Mouse (Mus musculus): Measurements from ENCODE around the gene Tlr6. TPM values are rescaled to one million over a fixed set of nuclear protein-coding genes. Genes with fewer than 3 reads are reported as not detected.
A peak's percentile ranks its signal among the peaks of the same experiment; 100 is the strongest.

Tlr6 gene
- 1.7 and 1.8 TPM in 2 replicates for polyA plus RNA-seq (2012; rRNA removed)

DNA sequence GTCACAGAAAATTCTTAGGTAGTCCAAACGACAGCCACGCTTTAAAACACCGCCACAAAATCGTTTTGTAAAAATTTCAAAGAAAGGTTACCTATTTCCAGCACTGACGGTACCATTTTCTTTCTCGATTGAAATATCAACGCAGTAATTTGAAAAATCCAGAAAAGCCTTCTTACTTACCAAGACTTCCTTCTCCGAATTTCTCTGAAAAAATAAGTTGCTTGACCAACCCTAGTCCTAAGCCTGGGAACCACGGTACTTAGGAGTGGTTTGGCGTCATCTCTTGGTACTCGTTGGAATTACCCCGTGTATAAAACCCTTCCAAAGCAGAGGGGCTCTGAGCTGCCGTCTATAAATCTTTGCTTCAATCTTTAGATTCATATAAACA, at the start of gene Tlr6:
Tlr6 (minus strand) TSS at position 255 of the 388 bp plus-strand sequence.
- no peak for DNase-seq (ENCODE audit: low spot score)

DNA sequence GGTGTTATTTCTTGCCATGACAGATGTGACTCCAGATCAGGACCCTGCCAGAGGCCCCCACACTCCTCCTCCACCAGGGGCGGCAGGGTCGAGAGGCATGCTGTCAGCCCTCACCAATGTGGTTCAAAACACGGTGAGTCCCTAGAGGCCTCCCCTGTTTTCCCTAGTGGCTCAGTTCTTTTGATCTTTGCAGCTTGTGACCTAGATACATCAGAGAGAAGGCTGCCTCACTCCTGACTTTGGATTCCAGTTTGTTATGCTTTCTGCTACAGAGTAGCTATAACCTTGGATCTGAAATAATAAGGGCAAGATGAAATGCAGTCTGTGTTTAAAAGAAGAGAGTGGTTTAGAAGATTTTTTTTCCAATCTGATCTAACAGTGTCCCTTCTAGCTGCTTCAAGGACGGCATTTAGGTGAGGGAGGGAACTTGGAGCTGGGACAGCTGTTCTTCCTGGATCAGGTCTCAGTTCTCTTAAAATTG, 46.2 kb upstream of the Tlr6 start:
- DNase-seq (ENCODE audit: low spot score): no peak

DNA sequence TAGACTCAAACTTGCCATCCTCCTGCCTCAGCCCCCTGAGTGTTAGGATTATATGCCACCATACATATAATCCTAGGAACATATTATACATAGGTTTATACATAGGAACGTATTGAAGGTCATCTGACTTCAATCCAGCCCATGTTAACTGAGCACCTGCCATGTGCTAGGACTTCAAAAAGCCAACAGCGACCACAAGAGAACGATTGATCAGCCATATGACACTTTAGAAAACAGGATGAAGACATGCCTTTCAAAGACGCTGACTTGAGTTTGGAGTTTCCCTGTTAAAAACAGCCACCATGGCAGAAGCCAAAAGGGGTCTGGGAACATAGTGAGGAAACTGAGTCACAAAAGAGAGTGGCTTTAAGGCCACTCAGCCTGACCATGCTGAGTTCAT, 45.4 kb upstream of the Tlr6 start:
- DNase-seq (ENCODE audit: low spot score): no peak

DNA sequence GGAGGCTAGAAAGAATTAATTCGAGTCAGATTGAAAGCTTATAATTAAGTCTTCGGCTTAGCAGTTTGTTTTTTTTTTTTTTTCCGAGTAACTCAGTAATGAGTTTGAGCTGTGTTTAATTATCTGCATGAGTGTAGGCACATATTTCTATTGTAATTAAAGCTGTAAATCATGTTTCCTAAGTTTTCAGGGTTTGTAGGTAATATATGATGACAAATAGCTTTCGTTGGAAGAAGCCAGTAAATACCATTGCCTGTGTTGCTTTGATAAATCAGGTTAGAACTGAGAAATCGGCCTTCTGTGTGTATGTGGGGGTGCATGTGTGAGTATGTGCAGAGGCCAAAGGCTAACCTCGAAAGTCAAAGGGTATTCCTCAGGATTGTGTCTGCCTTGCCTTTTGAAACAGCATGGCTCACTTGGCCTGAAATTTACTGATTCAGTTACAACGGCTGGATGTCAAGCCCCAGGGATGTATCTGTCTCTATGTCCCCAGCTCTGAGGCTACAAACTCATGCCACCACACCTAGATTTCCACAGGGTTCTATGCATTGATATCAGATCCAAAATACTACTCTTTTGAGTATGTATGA, 44.1 kb upstream of the Tlr6 start:
- DNase-seq (ENCODE audit: low spot score): no peak

DNA sequence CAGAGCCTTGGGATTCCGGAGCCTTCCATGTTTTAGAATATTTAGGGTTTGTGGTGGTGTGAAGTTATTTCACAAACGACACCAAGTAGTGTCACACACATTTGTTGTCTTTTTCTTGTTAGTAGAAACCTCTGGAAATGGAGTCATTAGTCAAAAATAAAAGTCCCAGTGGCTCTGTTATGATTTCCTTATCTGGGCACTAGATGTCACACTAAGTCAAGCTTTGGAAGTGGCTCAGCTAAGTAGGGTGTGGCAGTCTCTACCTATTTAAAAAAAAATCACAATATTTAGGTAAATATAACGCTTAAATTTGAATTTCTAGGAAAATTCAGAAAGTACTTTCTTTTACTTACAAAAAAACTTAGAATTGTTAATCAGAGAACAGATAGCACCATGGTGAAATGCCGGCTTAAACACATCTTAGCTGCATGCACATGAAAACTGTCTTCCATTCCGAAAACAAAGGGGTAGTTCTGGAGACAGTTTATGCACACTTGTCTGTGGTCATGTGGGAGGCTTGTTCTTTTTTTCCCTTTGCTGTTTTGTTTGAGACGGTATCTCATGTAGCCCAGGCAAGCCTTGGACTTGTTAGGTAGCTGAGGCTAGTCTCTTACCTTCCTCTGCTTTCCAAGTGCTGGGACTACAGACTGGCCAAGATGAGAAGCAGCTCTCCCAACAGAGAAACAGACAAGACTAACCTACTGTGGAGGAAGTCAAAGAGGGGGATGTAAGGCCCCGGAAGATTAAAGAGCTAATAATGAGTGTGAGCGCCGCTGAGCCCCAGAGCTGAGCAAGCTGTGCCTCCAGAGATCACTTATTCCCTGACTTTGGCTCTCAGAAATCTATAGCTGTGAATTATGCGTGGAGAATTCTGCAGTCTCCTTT, 43.3 kb upstream of the Tlr6 start:
- DNase-seq (ENCODE audit: low spot score): no peak

DNA sequence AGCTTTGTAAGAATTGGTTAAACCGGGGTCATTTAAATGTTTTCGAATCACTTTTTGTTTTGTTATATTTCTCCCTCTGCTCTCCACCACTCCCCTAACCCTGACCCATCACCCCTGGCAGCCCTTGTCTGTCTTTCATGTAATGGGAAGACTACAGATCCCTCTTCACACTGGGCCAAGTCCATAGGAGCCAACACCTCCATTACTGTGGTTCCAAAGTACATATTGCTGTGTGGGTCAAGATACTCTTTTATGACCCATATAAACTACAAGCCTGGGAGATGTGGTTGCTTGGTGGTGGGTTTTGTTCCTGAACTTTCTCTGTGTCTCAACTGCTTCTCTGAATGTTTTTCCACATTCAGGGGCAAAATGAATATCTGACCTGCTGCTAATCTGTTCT, 35.5 kb upstream of the Tlr6 start:
- no peak for DNase-seq (ENCODE audit: low spot score)

DNA sequence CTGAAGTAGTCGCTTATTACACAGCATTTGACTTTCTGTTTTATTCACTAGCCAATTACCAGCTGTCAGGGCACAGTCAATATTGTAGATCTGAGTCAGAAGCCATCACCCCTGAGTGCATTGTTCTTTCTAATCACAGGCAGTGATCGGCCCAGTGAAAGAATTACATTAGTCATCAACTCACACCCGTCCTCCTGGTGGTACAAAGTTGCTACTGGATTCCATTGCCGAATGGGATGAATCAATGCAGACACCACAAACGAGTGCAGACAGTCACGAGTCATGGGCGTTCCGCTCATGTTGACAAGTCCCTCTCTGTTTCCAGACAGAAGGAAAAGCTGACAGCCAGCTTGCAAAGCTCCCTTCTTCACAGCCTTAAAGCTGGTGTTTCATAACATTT, 32.6 kb upstream of the Tlr6 start:
- DNase-seq (ENCODE audit: low spot score): no peak

DNA sequence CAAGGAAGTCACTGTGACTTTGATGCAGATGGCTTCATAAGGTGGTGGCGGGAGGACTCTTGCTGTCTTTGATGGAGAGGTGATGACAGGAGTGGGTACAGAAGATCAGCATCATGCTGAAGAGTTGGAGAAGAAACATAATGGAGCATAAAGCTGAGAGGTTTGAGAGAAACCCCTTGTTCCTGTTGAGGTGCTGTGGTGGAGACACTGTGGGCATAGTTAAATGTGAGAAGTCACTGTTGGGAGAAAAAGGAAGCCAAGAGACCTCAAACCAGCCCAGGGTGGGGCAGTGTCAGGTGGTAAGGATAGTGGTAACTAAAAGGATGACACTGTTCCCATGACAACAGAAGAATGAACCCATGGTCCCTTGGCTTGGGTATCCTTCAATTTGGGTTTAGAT, 30.0 kb upstream of the Tlr6 start:
- DNase-seq (ENCODE audit: low spot score): no peak

DNA sequence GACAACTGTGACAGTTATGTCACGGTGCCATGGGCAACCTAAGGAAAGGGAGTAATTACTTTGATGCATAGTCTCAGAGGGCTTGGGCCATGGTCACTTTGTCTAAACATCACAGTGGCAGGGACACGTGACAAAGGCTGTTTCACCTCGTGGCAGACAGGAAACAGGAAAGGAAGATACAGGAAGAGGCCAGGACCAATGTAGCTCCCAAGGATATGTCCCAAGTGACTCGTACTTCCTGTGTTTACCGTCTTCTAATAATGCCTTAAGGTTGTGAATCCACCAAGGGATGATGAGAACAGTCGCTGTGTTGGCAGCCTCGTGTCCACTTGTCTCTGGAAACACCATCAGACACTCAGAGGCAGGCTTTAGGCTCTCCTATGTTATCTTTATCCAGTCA, 26.1 kb upstream of the Tlr6 start:
- no peak for DNase-seq (ENCODE audit: low spot score)

DNA sequence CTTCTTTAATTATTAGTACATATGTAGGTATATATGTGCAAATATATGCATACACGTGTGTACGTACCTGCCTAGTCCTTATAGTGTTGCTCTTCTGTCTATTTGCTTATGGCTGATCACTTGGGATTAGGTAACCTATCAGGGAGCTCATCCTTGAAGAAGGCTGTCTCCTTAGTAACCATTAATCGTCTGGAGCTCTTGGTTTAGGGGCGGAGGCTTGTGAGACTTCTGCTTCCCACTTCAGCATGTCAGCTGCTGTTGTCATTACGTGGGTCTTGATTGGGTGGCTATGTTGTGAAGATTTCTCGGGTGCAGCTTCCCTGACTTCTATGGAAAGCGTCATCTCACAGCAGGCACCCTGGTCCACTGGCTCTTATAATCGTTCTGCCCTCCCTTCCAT, 17.2 kb upstream of the Tlr6 start:
- no peak for DNase-seq (ENCODE audit: low spot score)

DNA sequence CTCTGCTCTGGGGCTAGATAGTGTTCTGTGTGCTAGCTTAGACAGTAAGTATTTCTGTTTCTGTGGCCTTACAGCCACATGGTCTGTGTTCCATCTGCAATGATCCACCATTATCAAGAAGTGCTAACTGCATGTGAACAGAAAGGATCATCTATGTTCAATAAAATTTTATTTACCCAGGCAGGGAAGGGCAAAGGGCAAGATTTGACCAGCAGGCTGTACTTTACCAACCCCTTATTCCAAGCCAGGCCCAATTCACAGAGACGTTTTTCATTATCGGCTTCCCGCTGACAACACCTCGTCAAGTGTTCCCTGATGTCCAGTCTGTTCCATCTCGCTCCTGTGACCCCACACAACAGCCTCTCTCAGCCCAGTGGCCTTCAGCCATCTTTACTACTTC, 15.2 kb upstream of the Tlr6 start:
- DNase-seq (ENCODE audit: low spot score): no peak

DNA sequence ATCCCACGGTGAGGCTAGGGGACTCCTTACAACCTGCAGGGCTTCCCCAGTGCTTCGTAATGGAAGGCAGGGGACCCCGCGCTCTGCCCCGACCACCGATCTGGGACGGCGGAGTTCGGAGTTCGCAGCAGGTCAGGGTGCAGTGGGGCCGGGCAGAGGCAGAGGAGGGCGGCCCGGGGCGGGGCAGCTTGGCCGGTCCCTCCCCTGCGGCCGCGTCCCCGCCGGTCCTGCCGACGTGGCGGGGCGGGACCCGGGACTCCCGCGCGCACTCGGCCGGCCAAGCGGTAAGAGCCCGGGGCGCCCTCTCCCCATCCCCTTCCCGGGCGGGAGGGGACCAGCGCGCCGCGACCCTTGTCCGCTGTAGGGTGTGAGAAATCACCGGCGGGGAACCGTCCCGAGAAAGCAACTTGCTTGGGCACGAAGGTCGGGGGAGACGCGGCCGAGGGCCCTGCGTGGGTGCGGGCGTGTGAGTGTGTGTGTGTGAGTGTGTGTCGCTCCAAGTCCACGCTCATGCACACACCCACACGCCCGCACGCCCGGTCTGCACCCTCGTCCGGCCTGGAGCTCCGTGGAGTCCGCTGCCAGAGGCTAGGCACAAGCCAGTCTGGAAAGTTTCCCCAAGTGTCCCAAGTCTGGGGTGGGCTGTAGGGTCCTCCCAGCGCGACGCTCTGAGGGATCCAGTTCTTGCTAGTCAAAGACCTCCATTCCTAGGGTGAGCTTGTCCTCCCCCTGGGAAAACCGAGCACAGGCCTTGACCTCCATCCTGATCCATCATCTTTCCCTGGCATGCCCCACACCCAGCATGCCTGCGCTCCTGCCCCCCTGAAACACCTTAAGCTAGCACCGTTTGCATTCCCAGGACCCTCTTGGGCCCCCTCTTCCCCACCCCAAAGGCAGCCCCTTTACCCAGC, 10.2 kb upstream of the Tlr6 start, which contains the start of gene Fam114a1:
Fam114a1 (plus strand) TSS at position 211 of the 911 bp plus-strand sequence.
- peak; percentile 76 for DNase-seq (ENCODE audit: low spot score)

DNA sequence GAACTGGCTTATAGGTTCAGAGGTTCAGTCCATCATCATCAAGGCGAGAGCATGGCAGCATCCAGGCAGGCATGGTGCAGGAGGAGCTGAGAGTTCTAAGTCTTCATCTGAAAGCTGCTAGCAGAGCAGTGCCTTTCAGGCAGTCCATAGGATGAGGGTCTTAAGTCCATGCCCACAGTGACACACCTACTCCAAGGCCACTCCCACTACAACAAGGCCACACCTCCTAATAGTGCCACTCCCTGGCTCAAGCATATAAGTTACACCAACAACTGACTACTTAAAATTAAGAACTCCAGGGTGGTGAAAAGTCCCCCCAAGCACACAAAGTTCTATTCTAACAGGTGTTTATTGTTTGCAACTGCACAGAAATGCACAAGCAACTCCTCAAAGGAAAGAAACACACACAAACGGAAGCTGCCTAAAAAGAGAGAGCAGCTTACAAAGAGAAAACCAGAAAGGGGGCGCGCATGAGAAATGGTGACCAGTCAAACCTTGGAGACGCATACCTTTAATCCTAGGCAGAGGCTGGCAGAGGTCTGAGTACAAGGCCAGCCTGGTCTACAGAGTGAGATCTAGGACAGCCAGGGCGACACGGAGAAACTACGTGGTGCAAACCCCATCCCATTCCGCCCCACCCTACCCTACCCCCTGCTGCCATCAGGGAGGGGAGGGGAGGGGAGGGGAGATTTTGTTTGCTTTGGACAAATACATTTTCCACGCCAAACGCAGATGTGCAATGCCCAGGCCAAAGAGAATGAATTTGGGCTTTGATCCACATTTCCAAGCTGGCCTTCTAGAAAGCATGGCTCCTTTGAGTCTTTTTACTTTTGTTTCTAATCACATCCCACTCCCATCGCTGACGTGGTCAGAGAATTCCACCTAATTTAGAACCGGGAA, 9.3 kb upstream of the Tlr6 start:
- no peak for DNase-seq (ENCODE audit: low spot score)

DNA sequence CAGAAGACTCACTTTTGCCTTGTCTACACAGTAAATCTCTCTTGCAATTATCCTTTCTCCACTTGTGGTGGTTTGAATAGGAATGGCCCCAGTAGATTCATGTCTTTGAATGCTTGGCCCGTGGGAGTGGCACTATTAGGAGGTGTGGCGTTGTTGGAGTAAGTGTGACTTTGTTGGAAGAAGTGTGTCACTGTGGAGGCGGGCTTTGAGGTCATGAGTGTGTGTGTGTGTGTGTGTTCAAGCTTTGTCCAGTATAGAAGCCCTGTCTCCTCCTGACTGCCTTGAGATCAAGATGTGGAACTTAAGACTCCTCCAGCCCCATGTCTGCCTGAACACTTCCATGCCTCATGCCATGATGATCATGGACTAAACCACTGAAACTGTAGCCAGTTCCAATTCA, 3.8 kb upstream of the Tlr6 start:
- DNase-seq (ENCODE audit: low spot score): no peak

DNA sequence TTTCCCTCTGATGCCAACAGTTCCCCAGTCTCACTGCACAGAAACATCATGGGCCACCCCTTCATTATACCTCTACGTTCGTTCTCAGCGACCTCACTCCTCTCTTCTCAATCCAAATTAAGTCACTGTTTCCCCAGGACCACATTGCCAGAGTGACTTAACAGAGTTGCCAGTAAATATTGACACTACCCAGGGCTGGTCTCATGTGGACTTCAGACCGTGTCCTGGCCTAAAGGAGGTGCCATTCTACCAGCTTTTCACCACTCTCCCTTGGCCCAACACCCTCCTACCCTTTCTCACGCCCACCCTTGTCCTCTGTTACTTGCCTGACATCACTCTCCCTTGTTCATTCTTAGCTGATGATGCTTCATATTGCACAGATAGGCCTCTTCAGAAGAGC, 3.4 kb upstream of the Tlr6 start:
- DNase-seq (ENCODE audit: low spot score): no peak

DNA sequence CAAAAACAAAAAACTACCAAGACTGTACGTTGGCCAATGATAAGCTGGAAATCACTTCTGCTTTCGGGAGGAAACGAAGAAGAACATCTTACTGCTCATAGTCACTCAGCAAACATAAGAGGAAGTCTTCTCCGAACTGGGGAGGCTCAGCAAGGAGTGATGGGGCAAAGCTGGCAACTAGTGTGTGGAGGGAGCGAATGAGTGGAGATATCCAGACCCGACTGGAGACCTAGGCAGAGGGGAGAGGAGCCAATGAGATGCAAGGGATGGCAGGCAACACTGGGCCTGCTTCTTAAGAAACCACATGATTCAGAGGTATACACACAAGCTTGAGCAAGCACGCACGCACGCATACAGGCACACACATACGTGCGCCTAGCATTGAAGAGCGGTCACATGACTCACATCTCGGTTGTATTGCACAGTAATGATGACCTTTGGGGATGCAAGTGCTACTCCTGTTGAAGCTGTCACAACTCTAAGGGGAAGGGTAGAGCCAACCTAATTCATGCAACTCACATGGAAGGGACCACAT, 1.0 kb upstream of the Tlr6 start:
- DNase-seq (ENCODE audit: low spot score): no peak

DNA sequence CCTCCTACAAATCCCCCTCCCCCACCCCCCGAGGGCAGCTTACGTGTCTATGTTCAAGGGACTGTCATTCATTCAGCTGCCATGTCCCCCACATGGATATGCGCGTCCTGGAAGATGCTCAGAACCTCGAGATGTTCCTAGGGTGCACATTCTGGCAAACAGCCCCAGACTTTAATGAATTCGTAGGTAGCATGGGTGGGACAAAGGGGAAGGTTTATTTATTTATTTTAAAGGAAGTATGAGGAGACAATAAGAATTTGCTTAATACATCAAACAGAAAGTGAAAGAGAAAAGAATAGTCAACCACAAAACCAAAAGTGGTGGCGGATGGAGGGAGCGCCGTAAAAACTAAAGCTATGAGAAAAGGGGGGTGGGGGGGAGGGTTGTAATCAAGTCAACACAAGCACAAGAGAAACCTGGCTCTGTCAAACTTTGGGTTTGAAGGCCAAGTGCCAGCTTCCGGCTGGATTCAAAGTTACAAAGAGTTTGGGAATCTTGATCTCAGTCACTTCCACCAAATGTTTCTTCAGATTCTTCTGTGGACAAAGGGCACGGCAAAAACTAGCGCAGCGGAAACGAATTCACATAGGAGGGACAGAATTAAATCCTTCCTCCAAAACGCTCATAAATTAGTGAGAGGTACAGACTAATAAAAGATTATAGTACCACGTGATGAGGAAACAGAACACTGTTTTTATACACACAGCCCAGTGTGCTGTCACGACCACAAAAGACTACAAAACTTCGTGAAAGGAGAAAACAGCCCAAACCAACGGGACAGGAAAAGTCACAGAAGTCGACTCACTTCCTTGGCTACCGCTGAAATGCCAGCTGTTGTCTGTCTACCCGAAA, 680 bp downstream of the Tlr6 start:
- DNase-seq (ENCODE audit: low spot score): no peak

DNA sequence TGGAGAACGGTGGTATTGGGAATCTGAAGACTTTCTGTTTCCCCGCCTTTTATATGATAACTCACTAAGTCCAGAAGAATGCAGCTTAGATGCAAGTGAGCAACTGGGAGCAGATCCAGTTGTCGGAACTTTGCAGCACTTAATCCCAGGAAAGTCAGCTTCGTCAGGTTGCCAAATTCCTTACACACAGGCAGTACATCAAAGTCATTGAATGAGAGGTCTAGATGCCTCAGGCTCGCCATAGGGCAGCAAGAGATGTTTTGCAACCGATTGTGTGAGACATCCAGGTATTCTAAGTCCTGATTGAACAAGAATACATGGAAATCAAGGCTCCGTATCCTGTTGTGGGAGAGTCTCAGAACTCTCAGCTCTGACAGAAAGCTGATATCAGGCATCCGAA, 5.0 kb downstream of the Tlr6 start:
- DNase-seq (ENCODE audit: low spot score): no peak

DNA sequence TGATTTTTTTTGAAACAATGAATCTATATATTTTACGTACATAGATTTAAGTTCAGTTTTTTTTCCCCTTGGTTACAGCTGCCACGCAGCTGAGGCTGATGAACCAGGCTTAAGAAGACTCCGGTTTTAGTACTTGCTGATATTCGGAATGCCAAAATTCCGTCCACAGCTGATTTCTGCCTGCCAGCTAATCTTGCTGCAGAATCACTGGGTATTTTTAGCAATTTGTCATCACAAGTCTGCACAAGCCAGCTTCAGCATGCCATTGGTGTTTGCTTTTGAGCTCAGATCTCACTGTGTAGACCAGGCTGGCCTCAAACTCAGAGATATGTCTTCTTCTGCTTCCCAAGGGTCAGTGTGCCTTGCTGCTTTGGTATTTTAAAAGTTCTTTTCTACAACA, 8.4 kb downstream of the Tlr6 start:
- DNase-seq (ENCODE audit: low spot score): no peak

DNA sequence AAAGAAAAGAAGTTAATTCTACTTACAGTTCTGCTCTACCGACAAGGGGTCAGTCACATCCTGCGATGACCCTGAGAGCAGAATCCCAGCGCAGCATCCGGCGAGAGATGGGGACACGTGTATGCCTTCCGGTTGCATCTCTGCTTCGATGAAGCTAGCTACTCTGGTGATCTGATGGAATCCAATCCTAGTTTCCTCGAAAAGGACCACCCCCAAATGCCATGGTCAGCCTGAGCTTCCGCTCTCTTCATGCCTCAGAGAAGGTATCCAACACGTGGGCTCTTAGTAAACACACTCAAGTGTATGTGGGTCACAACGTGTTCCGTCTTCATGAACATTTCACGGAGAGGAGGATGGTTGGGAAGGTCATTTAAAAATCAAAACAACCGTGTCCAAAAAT, 27.1 kb downstream of the Tlr6 start:
- DNase-seq (ENCODE audit: low spot score): no peak
